Mouse (Mus musculus): Measurements from ENCODE around the gene 1500009L16Rik. TPM values are rescaled to one million over a fixed set of nuclear protein-coding genes. Genes with fewer than 3 reads are reported as not detected.

Gene 1500009L16Rik
- polyA plus RNA-seq (2016; fragmentation: Nextera tagmentation; extraction: Ambion mirVana): 36.9 and 46.6 TPM in 2 replicates

DNA sequence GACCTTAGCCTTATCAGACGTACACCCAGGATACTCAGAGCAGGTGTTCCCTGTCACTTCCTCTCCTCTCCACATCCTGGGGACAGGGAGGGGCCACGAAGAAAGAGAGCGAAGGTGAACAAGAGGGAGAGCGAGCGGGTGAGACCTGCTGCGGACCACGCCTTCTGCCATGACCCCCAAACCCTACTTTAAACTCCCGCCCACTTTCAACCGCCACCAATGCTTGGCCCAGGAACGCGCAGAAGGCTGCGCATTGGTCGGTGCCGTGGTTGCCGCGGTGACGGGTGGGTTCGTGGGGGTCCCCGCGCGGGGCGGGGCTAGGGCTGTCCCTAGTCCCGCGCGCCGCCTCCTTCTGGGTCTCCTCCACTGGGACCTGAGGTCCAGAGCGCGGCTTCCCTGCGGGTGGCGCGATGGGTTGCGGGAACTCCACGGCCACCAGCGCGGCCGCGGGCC is at the start of gene 1500009L16Rik:
TSS of gene 1500009L16Rik (plus strand) at position 287 of the 453 bp plus-strand sequence.
- Histone ChIP-seq H3K4me1 (peaks cover 22% of the 10 kb centered on the region), H3K9me3 (replicated peaks) (no peaks in the 10 kb centered on the region), H3K27ac (peak within 1 kb of the TSS; percentile 87), H3K27me3 (ENCODE audit: low read depth, poor library complexity, severe bottlenecking) (0 out of 2 replicates have a peak, but pooled peaks cover 5% of the 10 kb centered on the region), H3K36me3 (no peaks in the 10 kb centered on the region), H3K4me3 (peak within 1 kb of the TSS; percentile 83)
- under 1% methylated on average over 37 of the region's 37 CpGs for WGBS
- peak; percentile 91 for DNase-seq (ENCODE audit: low spot score)

DNA sequence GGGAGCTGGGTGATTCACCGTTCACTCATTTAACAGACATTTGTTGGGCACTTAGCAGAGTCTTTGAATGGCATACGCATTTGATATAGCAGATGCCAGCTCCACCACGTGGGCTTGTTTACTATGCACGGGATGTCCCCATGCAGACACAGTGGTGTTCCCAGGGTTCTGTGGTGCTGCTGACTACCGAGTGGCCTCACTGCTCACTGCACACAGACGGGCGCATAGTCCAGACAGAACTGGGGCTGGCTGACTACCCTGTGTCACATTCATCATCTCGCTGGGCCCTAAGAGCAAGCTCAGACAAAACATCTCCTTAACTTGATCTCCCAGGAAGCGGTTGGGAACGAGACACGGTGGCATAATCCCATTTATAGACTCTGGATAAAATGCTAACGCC is 41.3 kb upstream of the 1500009L16Rik start:
- H3K36me3 ChIP-seq: no peaks in the 10 kb centered on the region
- no peak for DNase-seq (ENCODE audit: low spot score)
- 94% methylated on average over 12 of the region's 12 CpGs for WGBS
- no peaks in the 10 kb centered on the region for H3K4me1 ChIP-seq
- no peak overlapping the region for H3K27ac ChIP-seq
- no peaks in the 10 kb centered on the region for H3K9me3 ChIP-seq (replicated peaks)
- H3K27me3 ChIP-seq (ENCODE audit: low read depth, poor library complexity, severe bottlenecking): no peaks in the 10 kb centered on the region
- no peak overlapping the region for H3K4me3 ChIP-seq

DNA sequence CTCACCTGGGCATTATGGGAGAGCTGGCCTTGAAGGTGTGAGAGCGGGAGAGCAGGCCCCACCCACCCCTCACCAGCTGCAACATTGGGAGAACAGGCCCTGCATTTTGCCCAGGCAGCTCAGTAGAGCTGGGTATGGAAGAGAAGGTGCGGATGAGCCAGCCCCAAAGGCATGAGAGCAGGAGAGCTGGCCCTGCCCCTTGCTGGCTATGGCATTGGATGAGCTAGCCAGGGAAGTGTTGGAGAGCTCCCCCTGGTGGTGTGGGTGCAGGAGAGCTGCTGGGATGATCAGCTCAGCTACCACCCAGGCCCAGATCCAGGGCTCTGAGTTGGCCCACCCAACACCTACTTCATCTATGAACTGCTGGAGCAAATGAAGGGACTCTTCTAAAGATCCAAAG is 34.5 kb upstream of the 1500009L16Rik start:
- Histone ChIP-seq H3K4me1 (no peaks in the 10 kb centered on the region), H3K27me3 (ENCODE audit: low read depth, poor library complexity, severe bottlenecking) (no peaks in the 10 kb centered on the region), H3K36me3 (no peaks in the 10 kb centered on the region), H3K27ac (no peak overlapping the region), H3K4me3 (no peak overlapping the region), H3K9me3 (replicated peaks) (no peaks in the 10 kb centered on the region)
- WGBS: 87% methylated on average over 2 of the region's 2 CpGs
- no peak for DNase-seq (ENCODE audit: low spot score)

DNA sequence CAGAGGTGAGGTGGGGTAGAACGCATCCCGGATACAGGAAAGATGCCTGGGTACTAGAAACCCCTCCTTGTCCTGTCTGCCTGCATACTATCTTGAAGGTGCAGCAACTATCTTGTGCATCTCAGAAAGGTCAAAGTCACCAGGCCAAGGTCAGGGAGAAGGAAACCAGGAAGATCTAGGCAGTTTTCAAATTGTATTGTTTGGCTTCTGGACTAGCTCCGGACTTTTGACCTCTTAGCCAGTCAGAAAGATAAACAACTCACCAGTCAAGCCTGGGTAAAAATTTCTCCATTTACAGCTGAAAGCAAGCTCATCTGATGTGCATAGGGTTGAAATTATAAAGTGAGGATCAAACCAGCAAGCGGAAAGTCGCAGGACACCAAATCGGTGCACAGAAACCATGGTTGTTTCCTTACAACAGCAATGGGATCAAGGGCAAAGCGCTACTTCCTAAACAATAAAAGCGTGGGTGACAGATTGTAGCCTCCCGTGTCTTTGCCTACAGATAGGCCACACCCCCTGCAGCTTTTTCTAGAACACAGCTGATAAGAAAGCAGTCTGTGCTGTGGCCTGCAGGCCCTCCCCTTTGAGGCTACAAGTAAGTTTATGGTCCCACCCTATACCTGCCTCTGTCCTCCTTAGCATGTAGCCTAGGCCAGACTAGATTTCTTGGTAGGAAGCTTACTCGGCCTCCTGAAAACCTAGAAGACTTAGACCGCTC is 30.3 kb upstream of the 1500009L16Rik start:
- 90% methylated on average over 11 of the region's 11 CpGs for WGBS
- H3K4me1 ChIP-seq: no peaks in the 10 kb centered on the region
- no peaks in the 10 kb centered on the region for H3K27me3 ChIP-seq (ENCODE audit: low read depth, poor library complexity, severe bottlenecking)
- no peaks in the 10 kb centered on the region for H3K9me3 ChIP-seq (replicated peaks)
- no peak overlapping the region for H3K27ac ChIP-seq
- no peaks in the 10 kb centered on the region for H3K36me3 ChIP-seq
- no peak overlapping the region for H3K4me3 ChIP-seq
- no peak for DNase-seq (ENCODE audit: low spot score)

DNA sequence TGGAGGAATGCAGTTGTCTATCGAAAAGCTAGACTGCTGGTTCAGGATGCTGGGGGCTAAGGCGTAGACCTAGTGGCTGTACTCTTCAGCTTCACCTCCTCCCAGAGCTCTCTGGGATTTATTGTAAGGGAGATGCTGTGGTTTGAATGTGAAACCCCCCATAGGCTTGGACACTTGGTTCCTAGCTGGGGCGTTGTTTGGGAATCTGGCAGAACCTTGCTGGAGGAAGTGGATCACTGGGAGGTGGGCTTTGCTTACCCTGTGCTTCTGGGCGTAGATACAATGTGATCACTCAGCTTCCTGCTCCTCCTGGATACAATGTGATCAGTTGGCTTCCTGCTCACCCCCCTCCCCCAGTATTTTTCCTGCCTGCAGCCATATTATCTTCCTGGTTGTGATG is 26.4 kb upstream of the 1500009L16Rik start:
- no peaks in the 10 kb centered on the region for H3K9me3 ChIP-seq (replicated peaks)
- no peak for DNase-seq (ENCODE audit: low spot score)
- H3K27ac ChIP-seq: no peak overlapping the region
- H3K27me3 ChIP-seq (ENCODE audit: low read depth, poor library complexity, severe bottlenecking): no peaks in the 10 kb centered on the region
- H3K4me3 ChIP-seq: no peak overlapping the region
- no peaks in the 10 kb centered on the region for H3K4me1 ChIP-seq
- WGBS: 89% methylated on average over 4 of the region's 4 CpGs
- no peaks in the 10 kb centered on the region for H3K36me3 ChIP-seq

DNA sequence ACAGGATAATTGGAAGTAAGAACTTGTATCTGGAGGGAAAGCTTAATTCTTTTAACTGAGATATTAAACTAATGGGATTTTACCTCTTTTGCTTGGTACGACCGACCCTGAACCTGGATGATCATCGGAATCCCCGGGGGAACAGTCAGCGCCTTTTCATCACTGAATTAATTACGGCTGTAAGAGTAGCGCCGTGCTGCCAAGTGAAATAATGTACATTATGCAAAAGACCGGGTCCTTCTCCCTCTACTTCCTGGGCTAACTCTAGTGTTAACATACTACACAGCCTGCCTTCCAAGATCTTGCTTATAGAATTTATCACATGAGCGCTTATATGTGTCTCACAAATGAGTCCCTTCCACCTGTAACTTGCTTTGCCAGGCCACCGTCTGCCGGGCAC is 16.0 kb upstream of the 1500009L16Rik start:
- no peak overlapping the region for H3K27ac ChIP-seq
- DNase-seq (ENCODE audit: low spot score): no peak
- H3K27me3 ChIP-seq (ENCODE audit: low read depth, poor library complexity, severe bottlenecking): no peaks in the 10 kb centered on the region
- 95% methylated on average over 12 of the region's 12 CpGs for WGBS
- H3K36me3 ChIP-seq: no peaks in the 10 kb centered on the region
- H3K9me3 ChIP-seq (replicated peaks): no peaks in the 10 kb centered on the region
- peaks cover 7% of the 10 kb centered on the region for H3K4me1 ChIP-seq
- H3K4me3 ChIP-seq: no peak overlapping the region

DNA sequence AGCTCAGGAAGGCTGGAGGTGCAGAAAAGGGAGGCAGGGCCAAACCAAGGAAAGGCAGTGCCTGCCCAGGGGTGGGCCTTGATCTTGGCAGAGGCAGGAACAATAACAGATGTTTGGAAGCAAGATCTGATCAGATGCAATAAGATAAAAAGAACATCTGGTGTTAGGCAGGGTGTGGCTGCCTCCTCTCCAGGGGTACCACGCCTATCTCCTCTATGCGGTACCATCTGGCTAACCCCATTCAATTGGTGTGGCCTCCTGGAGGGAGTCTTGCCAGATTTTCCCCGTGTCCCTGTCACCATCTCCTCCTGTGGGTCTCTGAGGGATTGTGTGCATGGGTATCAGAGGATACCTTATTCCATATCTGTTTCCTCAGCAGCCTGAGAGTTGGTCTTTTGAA is 12.7 kb upstream of the 1500009L16Rik start:
- H3K9me3 ChIP-seq (replicated peaks): no peaks in the 10 kb centered on the region
- no peak overlapping the region for H3K4me3 ChIP-seq
- H3K36me3 ChIP-seq: no peaks in the 10 kb centered on the region
- 65% methylated on average over 3 of the region's 3 CpGs for WGBS
- DNase-seq (ENCODE audit: low spot score): no peak
- H3K27me3 ChIP-seq (ENCODE audit: low read depth, poor library complexity, severe bottlenecking): no peaks in the 10 kb centered on the region
- no peak overlapping the region for H3K27ac ChIP-seq
- peaks cover 13% of the 10 kb centered on the region for H3K4me1 ChIP-seq

DNA sequence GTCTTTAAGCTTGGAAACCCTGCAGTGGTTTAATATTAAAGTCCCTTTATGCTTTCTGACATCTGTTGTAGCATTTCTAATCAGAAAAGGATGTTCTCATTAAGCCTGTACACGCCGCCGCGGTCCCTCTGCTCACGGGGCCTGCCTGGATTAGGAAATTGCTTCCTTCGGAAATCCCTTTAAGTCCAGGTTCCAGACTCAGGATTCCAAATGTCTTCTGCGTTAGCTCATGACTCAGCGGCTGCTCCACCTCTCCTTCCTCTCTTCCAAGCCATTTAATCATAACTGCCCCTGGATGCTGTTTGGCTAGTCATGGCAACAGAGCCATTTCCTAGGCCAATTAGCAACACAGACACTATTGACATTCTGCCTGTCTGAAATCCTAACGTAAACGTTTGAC is 10.9 kb upstream of the 1500009L16Rik start:
- peak overlapping the region; percentile 53 for H3K27ac ChIP-seq
- DNase-seq (ENCODE audit: low spot score): peak; percentile 40
- H3K9me3 ChIP-seq (replicated peaks): no peaks in the 10 kb centered on the region
- no peaks in the 10 kb centered on the region for H3K36me3 ChIP-seq
- no peaks in the 10 kb centered on the region for H3K27me3 ChIP-seq (ENCODE audit: low read depth, poor library complexity, severe bottlenecking)
- peaks cover 13% of the 10 kb centered on the region for H3K4me1 ChIP-seq
- WGBS: 52% methylated on average over 10 of the region's 10 CpGs
- H3K4me3 ChIP-seq: no peak overlapping the region

DNA sequence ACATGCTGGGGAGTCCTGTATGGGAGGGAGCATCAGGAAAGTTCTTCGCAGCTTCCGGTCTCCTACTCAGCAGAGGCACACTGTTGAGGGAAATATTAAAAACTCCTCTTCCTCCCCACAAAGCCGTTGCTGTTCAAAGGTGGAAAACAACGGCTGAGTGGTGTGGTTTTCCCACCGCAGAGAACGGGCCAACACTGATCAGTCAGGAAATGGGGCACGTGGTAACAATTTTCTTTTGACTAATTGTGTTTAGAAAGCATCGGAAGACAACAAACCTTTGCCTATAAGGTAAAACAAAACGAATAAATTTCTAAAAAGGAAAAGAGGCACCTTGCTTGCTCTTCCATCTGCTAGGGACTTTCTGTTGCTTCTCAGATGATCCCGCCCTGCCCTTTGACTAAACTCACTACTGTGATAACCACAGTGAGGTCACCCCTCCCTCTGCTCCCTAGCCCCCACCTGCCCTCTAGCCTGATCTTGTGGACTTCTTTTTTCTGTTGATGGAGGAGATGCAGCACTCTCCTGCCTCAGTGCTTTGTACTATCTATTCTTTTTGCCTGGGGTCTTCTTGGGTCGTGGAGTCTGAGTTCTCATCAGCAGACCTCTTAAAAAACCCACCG is 3.7 kb upstream of the 1500009L16Rik start:
- H3K4me3 ChIP-seq: no peak overlapping the region
- H3K9me3 ChIP-seq (replicated peaks): no peaks in the 10 kb centered on the region
- H3K4me1 ChIP-seq: peaks cover 22% of the 10 kb centered on the region
- H3K27ac ChIP-seq: no peak overlapping the region
- H3K27me3 ChIP-seq (ENCODE audit: low read depth, poor library complexity, severe bottlenecking): 0 out of 2 replicates have a peak, but pooled peaks cover 5% of the 10 kb centered on the region
- WGBS: 77% methylated on average over 12 of the region's 12 CpGs
- no peaks in the 10 kb centered on the region for H3K36me3 ChIP-seq
- no peak for DNase-seq (ENCODE audit: low spot score)

DNA sequence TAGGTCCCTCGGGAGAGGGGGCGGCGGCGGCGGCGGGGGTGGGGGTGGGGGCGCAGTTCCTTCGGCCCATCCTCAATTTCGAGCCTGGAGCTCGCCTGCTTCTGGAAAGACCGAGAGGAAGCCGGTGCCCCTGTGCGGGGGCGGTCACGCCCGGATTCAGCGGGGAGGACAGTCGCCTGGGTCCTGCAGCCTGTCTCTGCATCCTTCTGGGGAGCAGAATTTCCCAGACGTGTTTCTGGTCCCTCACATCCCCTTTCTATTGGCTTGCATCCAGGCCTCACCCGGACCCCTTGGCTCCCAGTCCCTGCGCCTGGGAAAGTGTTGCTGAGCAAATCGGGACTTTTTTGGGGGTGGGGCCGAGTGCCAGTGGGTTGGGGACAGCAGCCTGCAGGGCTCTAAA is 390 bp downstream of the 1500009L16Rik start:
- Histone ChIP-seq H3K4me1 (peaks cover 22% of the 10 kb centered on the region), H3K27ac (peak overlapping the region; percentile 87), H3K27me3 (ENCODE audit: low read depth, poor library complexity, severe bottlenecking) (0 out of 2 replicates have a peak, but pooled peaks cover 5% of the 10 kb centered on the region), H3K36me3 (no peaks in the 10 kb centered on the region), H3K9me3 (replicated peaks) (no peaks in the 10 kb centered on the region), H3K4me3 (peak overlapping the region; percentile 83)
- 1% methylated on average over 22 of the region's 23 CpGs for WGBS
- no peak for DNase-seq (ENCODE audit: low spot score)

DNA sequence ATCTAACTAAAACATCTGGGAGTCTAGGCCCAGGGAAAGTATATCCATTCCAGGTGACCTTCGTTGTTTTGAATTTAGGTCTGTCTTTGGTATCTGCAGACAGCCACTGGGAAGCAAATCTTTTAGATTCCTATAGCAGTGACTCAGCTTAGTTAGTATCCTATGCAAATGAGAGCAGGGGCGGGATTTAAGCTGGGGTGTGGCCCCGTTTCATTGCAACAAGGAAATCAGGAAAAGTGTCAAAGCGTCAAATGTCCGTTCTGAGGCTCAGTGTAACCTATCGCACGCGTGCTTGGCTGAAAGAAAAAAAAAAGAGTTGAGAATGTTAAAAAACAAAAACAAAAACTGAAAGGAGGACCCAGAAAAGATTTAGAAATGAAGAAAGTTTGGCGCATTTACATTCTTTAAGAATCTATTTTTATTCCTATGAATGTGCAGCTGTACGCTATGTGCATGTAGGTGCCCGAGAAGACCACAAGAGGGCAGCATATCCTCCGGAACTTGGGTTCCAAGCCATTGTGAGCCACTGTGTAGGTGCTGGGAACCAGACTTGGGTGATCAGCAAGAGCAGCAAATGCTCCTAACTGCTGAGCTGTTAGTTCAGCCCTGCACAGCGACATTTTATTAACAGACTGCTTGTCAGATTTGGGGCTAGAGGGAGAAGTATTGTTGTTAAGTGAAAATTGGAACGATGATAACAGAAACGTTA is 1.8 kb downstream of the 1500009L16Rik start:
- WGBS: 85% methylated on average over 15 of the region's 15 CpGs
- H3K27me3 ChIP-seq (ENCODE audit: low read depth, poor library complexity, severe bottlenecking): 0 out of 2 replicates have a peak, but pooled peaks cover 5% of the 10 kb centered on the region
- DNase-seq (ENCODE audit: low spot score): no peak
- peaks cover 26% of the 10 kb centered on the region for H3K4me1 ChIP-seq
- H3K4me3 ChIP-seq: no peak overlapping the region
- H3K9me3 ChIP-seq (replicated peaks): no peaks in the 10 kb centered on the region
- no peaks in the 10 kb centered on the region for H3K36me3 ChIP-seq
- H3K27ac ChIP-seq: no peak overlapping the region

DNA sequence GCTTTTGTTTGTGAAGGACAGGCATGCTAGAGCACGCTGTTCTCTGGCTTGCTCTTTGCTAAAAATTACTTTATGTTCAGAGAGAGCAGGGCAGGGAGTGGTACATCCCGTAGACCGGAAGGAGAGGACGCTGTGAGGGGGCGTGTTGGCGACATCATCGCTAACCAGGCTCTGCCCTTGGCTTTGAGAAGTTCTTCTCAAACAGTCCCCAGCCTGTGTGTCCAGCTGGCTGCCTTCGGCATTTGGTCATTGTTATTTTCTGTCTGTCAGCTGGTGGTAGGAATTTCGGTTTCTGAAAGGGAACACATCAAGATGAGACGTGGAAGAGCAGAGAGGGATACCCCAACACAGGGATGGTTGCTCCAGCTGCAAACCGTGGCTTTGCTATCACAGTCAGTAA is 3.5 kb downstream of the 1500009L16Rik start:
- no peaks in the 10 kb centered on the region for H3K36me3 ChIP-seq
- H3K9me3 ChIP-seq (replicated peaks): no peaks in the 10 kb centered on the region
- 86% methylated on average over 11 of the region's 11 CpGs for WGBS
- H3K4me1 ChIP-seq: peaks cover 26% of the 10 kb centered on the region
- H3K27ac ChIP-seq: no peak overlapping the region
- H3K4me3 ChIP-seq: no peak overlapping the region
- H3K27me3 ChIP-seq (ENCODE audit: low read depth, poor library complexity, severe bottlenecking): no peaks in the 10 kb centered on the region
- DNase-seq (ENCODE audit: low spot score): no peak

DNA sequence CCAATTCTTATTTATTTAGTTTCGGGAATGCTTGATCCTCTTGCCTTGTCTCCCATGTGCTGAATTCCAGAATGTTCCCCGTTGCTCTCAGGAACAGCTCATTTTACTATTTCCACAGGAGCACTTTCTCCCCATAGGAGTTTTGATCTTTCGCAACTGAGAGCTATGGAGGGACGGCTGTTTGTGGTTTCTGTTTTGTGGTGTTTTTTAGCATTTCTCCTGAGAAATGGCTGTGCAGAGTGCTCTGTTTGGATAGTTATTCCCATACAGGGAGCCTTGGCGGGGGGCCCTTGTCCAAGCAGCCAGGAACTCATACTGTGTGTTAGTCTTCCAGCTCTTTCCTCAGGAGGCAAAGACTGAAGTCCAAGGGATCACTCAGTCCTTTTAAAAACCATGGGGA is 5.2 kb downstream of the 1500009L16Rik start:
- 88% methylated on average over 5 of the region's 5 CpGs for WGBS
- Histone ChIP-seq H3K27me3 (ENCODE audit: low read depth, poor library complexity, severe bottlenecking) (no peaks in the 10 kb centered on the region), H3K36me3 (no peaks in the 10 kb centered on the region), H3K27ac (no peak overlapping the region), H3K4me1 (peaks cover 22% of the 10 kb centered on the region), H3K9me3 (replicated peaks) (no peaks in the 10 kb centered on the region), H3K4me3 (no peak overlapping the region)
- no peak for DNase-seq (ENCODE audit: low spot score)

Measured in limb, embryonic 10.5 days (tissue).